ENCODE assay signal across 8 mouse cellular contexts in genomic region chr14:48990471-48991143, GRCm38 (mm10).
A peak's percentile ranks its signal among the peaks of the same experiment; 100 is the strongest.
DNase-seq lines count a peak whose midpoint lies in the region; ATAC-seq lines count a peak whose summit lies in the region.

No protein-coding gene starts in this region.

- H3K4me3 ChIP-seq in forebrain, embryonic 15.5 days = peak overlapping the region; percentile 20
- H3K4me3 ChIP-seq in limb, embryonic 15.5 days = peak overlapping the region; percentile 20
- H3K4me3 ChIP-seq in neural tube, embryonic 13.5 days = no peak overlapping the region

- H3K36me3 ChIP-seq in forebrain, embryonic 15.5 days = no peaks in the 10 kb centered on the region
- no peaks in the 10 kb centered on the region for H3K36me3 ChIP-seq in limb, embryonic 15.5 days
- no peaks in the 10 kb centered on the region for H3K36me3 ChIP-seq in neural tube, embryonic 13.5 days

- no peaks in the 10 kb centered on the region for H3K9me3 ChIP-seq in forebrain, embryonic 15.5 days
- H3K9me3 ChIP-seq in limb, embryonic 15.5 days = no peaks in the 10 kb centered on the region
- H3K9me3 ChIP-seq in neural tube, embryonic 13.5 days = no peaks in the 10 kb centered on the region

- ATAC-seq in forebrain, embryonic 15.5 days (replicated peaks) = peak; percentile 96
- ATAC-seq in limb, embryonic 15.5 days (ENCODE audit: insufficient number of reproducible peaks, low FRiP score, low TSS enrichment, low read depth) = no peak
- ATAC-seq in neural tube, embryonic 13.5 days (ENCODE audit: low read depth) = peak; percentile 93

- intact Hi-C loops in heart, postnatal 10 days (cut with DNase I) = loop anchor here (5.0 kb wide), 3 partner anchors 323 to 618 kb away; no protein-coding TSS in a partner anchor

- peak overlapping the region; percentile 8; the same call in 1 of the 2 replicates for H3K9ac ChIP-seq in forebrain, embryonic 15.5 days (replicated peaks)
- no peak overlapping the region for H3K9ac ChIP-seq in limb, embryonic 15.5 days
- peak overlapping the region; percentile 49; the same call in 1 of the 2 replicates for H3K9ac ChIP-seq in neural tube, embryonic 13.5 days

- peak; percentile 42 for DNase-seq in urinary bladder, postnatal 14 days (ENCODE audit: low spot score)
- DNase-seq in urinary bladder, adult 2 months (ENCODE audit: low spot score) = no peak
- peak; percentile 67 to 74 for DNase-seq in heart, postnatal 10 days
- peak; percentile 57 for DNase-seq in kidney, postnatal 14 days
- peak; percentile 9 to 48 for DNase-seq in urinary bladder, postnatal 36 days (ENCODE audit: low spot score in 2 of 2)

- H3K4me1 ChIP-seq in forebrain, embryonic 15.5 days = peaks cover 26% of the 10 kb centered on the region
- H3K4me1 ChIP-seq in limb, embryonic 15.5 days = peaks cover 4% of the 10 kb centered on the region; the same call in 1 of the 2 replicates
- H3K4me1 ChIP-seq in neural tube, embryonic 13.5 days (replicated peaks) = peaks cover 16% of the 10 kb centered on the region

- 1% methylated on average over 17 of the region's 17 CpGs for WGBS in forebrain, embryonic 15.5 days
- 14% methylated on average over 17 of the region's 17 CpGs for whole genome bisulfite sequencing in limb, embryonic 15.5 days
- 16% methylated on average over 17 of the region's 17 CpGs for WGBS in neural tube, embryonic 13.5 days

- peaks cover 8% of the 10 kb centered on the region; the same call in 1 of the 2 replicates for H3K27me3 ChIP-seq in forebrain, embryonic 15.5 days
- no peaks in the 10 kb centered on the region for H3K27me3 ChIP-seq in limb, embryonic 15.5 days
- H3K27me3 ChIP-seq in neural tube, embryonic 13.5 days = no peaks in the 10 kb centered on the region

- H3K4me2 ChIP-seq in forebrain, embryonic 15.5 days (replicated peaks) = peak overlapping the region; percentile 47
- peak overlapping the region; percentile 48 for H3K4me2 ChIP-seq in limb, embryonic 15.5 days
- peak overlapping the region; percentile 52 for H3K4me2 ChIP-seq in neural tube, embryonic 13.5 days

- peak overlapping the region; percentile 50 for H3K27ac ChIP-seq in forebrain, embryonic 15.5 days (replicated peaks)
- no peak overlapping the region for H3K27ac ChIP-seq in limb, embryonic 15.5 days
- no peak overlapping the region for H3K27ac ChIP-seq in neural tube, embryonic 13.5 days (replicated peaks)
